Mouse (Mus musculus) forelimb bud, embryonic 11.5 days (tissue): Measurements from ENCODE around the gene Tbc1d10a.
"Not testable (repeated sequence)": the region's sequence is repeated elsewhere in the genome, so short reads cannot be mapped to it uniquely, and the experiment has no call there.

Experiments
- DNase-seq: peaks from one replicate; pipeline ENCODE4 v3.0.0-alpha.2; 2012; ENCODE audit warnings: low read depth, low spot score

Tbc1d10a gene

GRCm38 (mm10) chr11:4183511-4183910 lies 3.1 kb upstream of the Tbc1d10a start:
- no peak for DNase-seq

GRCm38 (mm10) chr11:4184251-4184952 lies 2.2 kb upstream of the Tbc1d10a start:
- no peak for DNase-seq

GRCm38 (mm10) chr11:4185480-4185879 lies 1.1 kb upstream of the Tbc1d10a start:
- not testable (repeated sequence) for DNase-seq

- no peak for DNase-seq
Measured at GRCm38 (mm10) chr11:4187318-4187700, 720 bp downstream of the Tbc1d10a start.

GRCm38 (mm10) chr11:4189182-4189581 lies 2.6 kb downstream of the Tbc1d10a start:
- DNase-seq: no peak

GRCm38 (mm10) chr11:4190677-4191076 lies 4.1 kb downstream of the Tbc1d10a start:
- no peak for DNase-seq

GRCm38 (mm10) chr11:4192757-4193156 lies 6.2 kb downstream of the Tbc1d10a start:
- no peak for DNase-seq

- DNase-seq: no peak
Measured at GRCm38 (mm10) chr11:4193420-4193819, 6.8 kb downstream of the Tbc1d10a start.

- no peak for DNase-seq
Measured at GRCm38 (mm10) chr11:4195597-4196031, 9.0 kb downstream of the Tbc1d10a start.

- DNase-seq: no peak
Measured at GRCm38 (mm10) chr11:4196636-4197035, 10.0 kb downstream of the Tbc1d10a start.

GRCm38 (mm10) chr11:4197691-4198090 lies 11.1 kb downstream of the Tbc1d10a start:
- no peak for DNase-seq

- DNase-seq: no peak
Measured at GRCm38 (mm10) chr11:4201981-4202700, 15.6 kb downstream of the Tbc1d10a start.

- no peak for DNase-seq
Measured at GRCm38 (mm10) chr11:4202995-4203704, 16.6 kb downstream of the Tbc1d10a start.

GRCm38 (mm10) chr11:4203705-4204074 lies 17.1 kb downstream of the Tbc1d10a start:
- no peak for DNase-seq

GRCm38 (mm10) chr11:4205097-4205655 lies 18.6 kb downstream of the Tbc1d10a start:
- DNase-seq: no peak

- DNase-seq: no peak
Measured at GRCm38 (mm10) chr11:4205951-4206350, 19.4 kb downstream of the Tbc1d10a start.

- DNase-seq: no peak
Measured at GRCm38 (mm10) chr11:4206563-4206962, 20.0 kb downstream of the Tbc1d10a start.

GRCm38 (mm10) chr11:4207655-4208054 lies 21.1 kb downstream of the Tbc1d10a start:
- no peak for DNase-seq

GRCm38 (mm10) chr11:4209556-4209955 lies 23.0 kb downstream of the Tbc1d10a start:
- DNase-seq: no peak

GRCm38 (mm10) chr11:4210786-4211185 lies 24.2 kb downstream of the Tbc1d10a start:
- no peak for DNase-seq

GRCm38 (mm10) chr11:4213107-4213506 lies 26.5 kb downstream of the Tbc1d10a start:
- no peak for DNase-seq

- DNase-seq: no peak
Measured at GRCm38 (mm10) chr11:4214572-4214971, 28.0 kb downstream of the Tbc1d10a start.
